In genomic region chr2:168231471-168231829, GRCm38 (mm10) we compare ENCODE assay signal across 8 mouse cellular contexts. TPM values are rescaled to one million over a fixed set of nuclear protein-coding genes. Genes with fewer than 3 reads are reported as not detected.
DNase-seq lines count a peak whose midpoint lies in the region; ATAC-seq and TF ChIP-seq lines count a peak whose summit lies in the region.

No protein-coding gene starts in this region.

- peaks cover 34% of the 10 kb centered on the region for H3K36me3 ChIP-seq in heart, embryonic 12.5 days
- H3K36me3 ChIP-seq in CH12.LX (replicated peaks in 1 of 2; ENCODE audit: control insufficient read depth in 1 of 2, insufficient read depth in 1 of 2, low read length in 1 of 2) = peaks cover 0 to 37% of the 10 kb centered on the region in 2 experiments
- H3K36me3 ChIP-seq in forebrain, embryonic 13.5 days (ENCODE audit: poor library complexity, severe bottlenecking) = peaks cover 23% of the 10 kb centered on the region
- H3K36me3 ChIP-seq in liver, embryonic 13.5 days = peaks cover 31% of the 10 kb centered on the region

- DNase-seq in heart, adult 18-20 months = no peak
- DNase-seq in CH12.LX (ENCODE audit: extremely low read depth) = no peak
- DNase-seq in liver, embryonic 13.5 days = no peak
- no peak for DNase-seq in yolk sac, embryonic 10.5 days (ENCODE audit: low spot score)
- DNase-seq in gastrocnemius, postnatal 14 days = no peak

- in situ Hi-C loops in CH12.LX (cut with MboI; ENCODE audit: low pct_ligation_motif_present, low pct_unique_long_range_greater_than_20kb, low sequenced_read_pairs) = no loop called here

- peaks cover 28% of the 10 kb centered on the region for H3K4me1 ChIP-seq in heart, embryonic 12.5 days (replicated peaks)
- H3K4me1 ChIP-seq in CH12.LX (ENCODE audit: control insufficient read depth in 1 of 2, insufficient read depth in 2 of 2) = peaks cover 9 to 34% of the 10 kb centered on the region in 2 experiments
- H3K4me1 ChIP-seq in forebrain, embryonic 13.5 days = peaks cover 37% of the 10 kb centered on the region
- H3K4me1 ChIP-seq in liver, embryonic 13.5 days (replicated peaks) = peaks cover 46% of the 10 kb centered on the region

- H3K4me2 ChIP-seq in heart, embryonic 12.5 days = peak overlapping the region; percentile 78
- peak overlapping the region; percentile 78 for H3K4me2 ChIP-seq in CH12.LX (ENCODE audit: insufficient read depth, low read depth, poor library complexity, severe bottlenecking)
- peak overlapping the region; percentile 100 for H3K4me2 ChIP-seq in forebrain, embryonic 13.5 days
- peak overlapping the region; percentile 99 for H3K4me2 ChIP-seq in liver, embryonic 13.5 days

- intact Hi-C loops in gastrocnemius, postnatal 14 days (cut with DNase I; ENCODE audit: low total_unique reads) = no loop called here

- H3K27ac ChIP-seq in heart, embryonic 12.5 days (ENCODE audit: poor library complexity, severe bottlenecking) = no peak overlapping the region
- H3K27ac ChIP-seq in CH12.LX (ENCODE audit: insufficient read depth, low read depth) = no peak overlapping the region
- H3K27ac ChIP-seq in forebrain, embryonic 13.5 days = no peak overlapping the region
- H3K27ac ChIP-seq in liver, embryonic 13.5 days = no peak overlapping the region

- H3K79me2 ChIP-seq in CH12.LX (replicated peaks; ENCODE audit: control insufficient read depth, extremely low read depth, insufficient read depth, poor library complexity, severe bottlenecking) = peaks cover 44% of the 10 kb centered on the region

- H3K4me3 ChIP-seq in heart, embryonic 12.5 days = peak overlapping the region; percentile 99
- H3K4me3 ChIP-seq in CH12.LX (replicated peaks in 1 of 3; ENCODE audit: low read depth in 2 of 3, low read length in 2 of 3, poor library complexity in 1 of 3) = peak overlapping the region; percentile 93 to 99 (median 98)
- H3K4me3 ChIP-seq in forebrain, embryonic 13.5 days = peak overlapping the region; percentile 94
- peak overlapping the region; percentile 100 for H3K4me3 ChIP-seq in liver, embryonic 13.5 days (replicated peaks)

- 53% methylated on average over 33 of the region's 33 CpGs for WGBS in heart, embryonic 12.5 days
- WGBS in forebrain, embryonic 13.5 days = 71% methylated on average over 33 of the region's 33 CpGs
- WGBS in liver, embryonic 13.5 days (ENCODE audit: insufficient replicate concordance) = 53% methylated on average over 32 of the region's 33 CpGs

- no peak for TF ChIP-seq POLR2A in CH12.LX (IDR thresholded peaks at IDR 0.05; ENCODE audit: low read depth, low read length)

- TF ChIP-seq EP300 in CH12.LX (IDR thresholded peaks at IDR 0.05; ENCODE audit: low read length) = no peak

- dilution Hi-C loops in CH12.LX (cut with MboI; ENCODE audit: extremely low pct_ligation_motif_present, extremely low pct_unique_long_range_greater_than_20kb, low sequenced_read_pairs) = no loop called here

- H3K27me3 ChIP-seq in heart, embryonic 12.5 days (replicated peaks) = no peaks in the 10 kb centered on the region
- H3K27me3 ChIP-seq in CH12.LX (replicated peaks) = no peaks in the 10 kb centered on the region
- H3K27me3 ChIP-seq in forebrain, embryonic 13.5 days = no peaks in the 10 kb centered on the region
- H3K27me3 ChIP-seq in liver, embryonic 13.5 days = no peaks in the 10 kb centered on the region

- no peak for TF ChIP-seq RAD21 in CH12.LX (IDR thresholded peaks at IDR 0.05; ENCODE audit: low read depth, low read length)

- H3K9ac ChIP-seq in heart, embryonic 12.5 days = peak overlapping the region; percentile 98
- no peak overlapping the region for H3K9ac ChIP-seq in CH12.LX (ENCODE audit: insufficient read depth, low read depth)
- peak overlapping the region; percentile 86 for H3K9ac ChIP-seq in forebrain, embryonic 13.5 days
- H3K9ac ChIP-seq in liver, embryonic 13.5 days = peak overlapping the region; percentile 97

- ATAC-seq in heart, embryonic 12.5 days (ENCODE audit: insufficient number of reproducible peaks, low FRiP score) = no peak
- ATAC-seq in forebrain, embryonic 13.5 days = no peak
- ATAC-seq in liver, embryonic 13.5 days (ENCODE audit: low read depth) = no peak
- no peak for ATAC-seq in granulocyte monocyte progenitor cell, adult 5-6 weeks (replicated peaks; ENCODE audit: poor library complexity, severe bottlenecking)

- H3K9me3 ChIP-seq in heart, embryonic 12.5 days (replicated peaks) = peaks cover 3% of the 10 kb centered on the region; the same call in 1 of the 2 replicates
- H3K9me3 ChIP-seq in CH12.LX (replicated peaks; ENCODE audit: low read length) = no peaks in the 10 kb centered on the region
- H3K9me3 ChIP-seq in forebrain, embryonic 13.5 days (replicated peaks) = no peaks in the 10 kb centered on the region
- H3K9me3 ChIP-seq in liver, embryonic 13.5 days (replicated peaks) = no peaks in the 10 kb centered on the region

- TF ChIP-seq CTCF in CH12.LX (conservative IDR thresholded peaks at IDR 0.05 in 1 of 2, IDR thresholded peaks at IDR 0.05 in 1 of 2; ENCODE audit: low read depth in 2 of 2, low read length in 2 of 2) = no peak

TF ChIP-seq in CH12.LX, 34 proteins besides CTCF, POLR2A, EP300 and RAD21:
- TF ChIP-seq USF2 (conservative IDR thresholded peaks at IDR 0.05; ENCODE audit: low read depth, low read length) (no peak), GABPA (IDR thresholded peaks at IDR 0.05; ENCODE audit: insufficient replicate concordance, low read depth, low read length) (no peak), SIN3A (IDR thresholded peaks at IDR 0.05; ENCODE audit: low read length) (no peak), MAFK (IDR thresholded peaks at IDR 0.05; ENCODE audit: insufficient replicate concordance, low read length) (no peak), USF1 (IDR thresholded peaks at IDR 0.05; ENCODE audit: low read depth, low read length) (no peak)

RNA-seq across cellular contexts. Expression of gene Mocs3, which starts 1.0 kb away (rescaled TPM):
- polyA plus RNA-seq in heart, embryonic 12.5 days (2016; fragmentation: Nextera tagmentation; extraction: Ambion mirVana) = 6.5 and 7.0 TPM in 2 replicates
- total RNA-seq in heart, adult 18-20 months (2021) = 1 to 10 TPM; 8.4 to 9.4 TPM
- total RNA-seq in CH12.LX (2012; rRNA removed) (10.6 and 13.3 TPM in 2 replicates), CH12.LX (2014; rRNA removed) (8.0 and 9.5 TPM in 2 replicates)
- 7.2 and 7.6 TPM in 2 replicates for polyA plus RNA-seq in CH12.LX (2012; ENCODE audit: insufficient read length, low read depth)
- polyA plus RNA-seq in forebrain, embryonic 13.5 days (2015; fragmentation: Nextera tagmentation; extraction: Ambion mirVana) = 5.8 and 7.0 TPM in 2 replicates
- 3.4 and 3.9 TPM in 2 replicates for polyA plus RNA-seq in liver, embryonic 13.5 days (2015; fragmentation: Nextera tagmentation; extraction: Ambion mirVana)
- 4.1 and 6.0 TPM in 2 replicates for total RNA-seq in granulocyte monocyte progenitor cell, adult 5-6 weeks (2014; fragmentation: Nextera tagmentation)
- total RNA-seq in granulocyte monocyte progenitor cell, adult 5-6 weeks (2017) = 3.2 and 3.7 TPM in 2 replicates
- total RNA-seq in gastrocnemius, postnatal 14 days (2021) = 1 to 10 TPM; 4.0 to 4.7 TPM

RNA-seq across cellular contexts. Expression of gene Dpm1, which starts 1.1 kb away (rescaled TPM):
- polyA plus RNA-seq in heart, embryonic 12.5 days (2016; fragmentation: Nextera tagmentation; extraction: Ambion mirVana) = 96.2 and 101 TPM in 2 replicates
- 10 to 100 TPM; 79.1 to 87.3 TPM for total RNA-seq in heart, adult 18-20 months (2021)
- total RNA-seq in CH12.LX (2012; rRNA removed) (28.5 and 34.5 TPM in 2 replicates), CH12.LX (2014; rRNA removed) (52.9 and 55.3 TPM in 2 replicates)
- polyA plus RNA-seq in CH12.LX (2012; ENCODE audit: insufficient read length, low read depth) = 30.7 and 54.9 TPM in 2 replicates
- 66.4 and 77.3 TPM in 2 replicates for polyA plus RNA-seq in forebrain, embryonic 13.5 days (2015; fragmentation: Nextera tagmentation; extraction: Ambion mirVana)
- polyA plus RNA-seq in liver, embryonic 13.5 days (2015; fragmentation: Nextera tagmentation; extraction: Ambion mirVana) = 101 and 106 TPM in 2 replicates
- 54.1 and 58.0 TPM in 2 replicates for total RNA-seq in granulocyte monocyte progenitor cell, adult 5-6 weeks (2014; fragmentation: Nextera tagmentation)
- 46.7 and 54.9 TPM in 2 replicates for total RNA-seq in granulocyte monocyte progenitor cell, adult 5-6 weeks (2017)
- total RNA-seq in gastrocnemius, postnatal 14 days (2021) = 10 to 100 TPM; 51.4 to 52.3 TPM

RNA-seq across cellular contexts. Expression of gene Gm20716, which starts 1.3 kb away (rescaled TPM):
- polyA plus RNA-seq in heart, embryonic 12.5 days (2016; fragmentation: Nextera tagmentation; extraction: Ambion mirVana) = 15.0 and 15.5 TPM in 2 replicates
- total RNA-seq in heart, adult 18-20 months (2021) = 10 to 100 TPM; 14.2 to 21.2 TPM
- total RNA-seq in CH12.LX (2012; rRNA removed) (26.1 and 27.8 TPM in 2 replicates), CH12.LX (2014; rRNA removed) (26.9 and 28.6 TPM in 2 replicates)
- 30.7 and 34.8 TPM in 2 replicates for polyA plus RNA-seq in CH12.LX (2012; ENCODE audit: insufficient read length, low read depth)
- polyA plus RNA-seq in forebrain, embryonic 13.5 days (2015; fragmentation: Nextera tagmentation; extraction: Ambion mirVana) = 26.9 and 32.7 TPM in 2 replicates
- polyA plus RNA-seq in liver, embryonic 13.5 days (2015; fragmentation: Nextera tagmentation; extraction: Ambion mirVana) = 4.4 and 5.0 TPM in 2 replicates
- 36.9 and 50.4 TPM in 2 replicates for total RNA-seq in granulocyte monocyte progenitor cell, adult 5-6 weeks (2014; fragmentation: Nextera tagmentation)
- total RNA-seq in granulocyte monocyte progenitor cell, adult 5-6 weeks (2017) = 38.6 and 39.8 TPM in 2 replicates
- 10 to 100 TPM; 10.2 to 13.0 TPM for total RNA-seq in gastrocnemius, postnatal 14 days (2021)

RNA-seq across cellular contexts. Expression of gene Adnp, which starts 24.5 kb away (rescaled TPM):
- polyA plus RNA-seq in heart, embryonic 12.5 days (2016; fragmentation: Nextera tagmentation; extraction: Ambion mirVana) = 9.1 and 11.2 TPM in 2 replicates
- 10 to 100 TPM; 29.3 to 29.4 TPM for total RNA-seq in heart, adult 18-20 months (2021)
- 3.3 and 3.5 TPM in 2 replicates for total RNA-seq in CH12.LX (2012; rRNA removed)
- 1.3 TPM in 2 replicates for total RNA-seq in CH12.LX (2014; rRNA removed)
- polyA plus RNA-seq in CH12.LX (2012; ENCODE audit: insufficient read length, low read depth) = 11.8 and 12.9 TPM in 2 replicates
- polyA plus RNA-seq in forebrain, embryonic 13.5 days (2015; fragmentation: Nextera tagmentation; extraction: Ambion mirVana) = 2.5 and 4.0 TPM in 2 replicates
- 0.71 and 0.91 TPM in 2 replicates for polyA plus RNA-seq in liver, embryonic 13.5 days (2015; fragmentation: Nextera tagmentation; extraction: Ambion mirVana)
- 28.7 and 36.3 TPM in 2 replicates for total RNA-seq in granulocyte monocyte progenitor cell, adult 5-6 weeks (2014; fragmentation: Nextera tagmentation)
- total RNA-seq in granulocyte monocyte progenitor cell, adult 5-6 weeks (2017) = 0.95 and 4.7 TPM in 2 replicates
- total RNA-seq in gastrocnemius, postnatal 14 days (2021) = 10 to 100 TPM; 19.4 to 23.0 TPM

RNA-seq across cellular contexts. Expression of gene Kcng1, which starts 50.1 kb away (rescaled TPM):
- 2.1 and 2.7 TPM in 2 replicates for polyA plus RNA-seq in heart, embryonic 12.5 days (2016; fragmentation: Nextera tagmentation; extraction: Ambion mirVana)
- total RNA-seq in heart, adult 18-20 months (2021) = not detected
- total RNA-seq in CH12.LX (2012; rRNA removed) = not detected in 2 replicates
- not detected in 2 replicates for total RNA-seq in CH12.LX (2014; rRNA removed)
- 0.14 and 0.16 TPM in 2 replicates for polyA plus RNA-seq in CH12.LX (2012; ENCODE audit: insufficient read length, low read depth)
- 9.0 and 12.1 TPM in 2 replicates for polyA plus RNA-seq in forebrain, embryonic 13.5 days (2015; fragmentation: Nextera tagmentation; extraction: Ambion mirVana)
- polyA plus RNA-seq in liver, embryonic 13.5 days (2015; fragmentation: Nextera tagmentation; extraction: Ambion mirVana) = 0.10 TPM in 2 replicates
- total RNA-seq in granulocyte monocyte progenitor cell, adult 5-6 weeks (2014; fragmentation: Nextera tagmentation) = 3.4 and 4.9 TPM in 2 replicates
- total RNA-seq in granulocyte monocyte progenitor cell, adult 5-6 weeks (2017) = 0.04 and 0.57 TPM in 2 replicates
- under 1 TPM; 0.53 to 0.57 TPM for total RNA-seq in gastrocnemius, postnatal 14 days (2021)
